Mouse (Mus musculus) cortical plate, adult 2 months (tissue): ENCODE results near the gene Fibp.

Experiments used
- CTCF ChIP-seq: fragments of 200-500 bp; IDR thresholded peaks from 2 replicates; pipeline ENCODE4 v1.5.1; 2011; ENCODE audit warnings: mild to moderate bottlenecking, control low read depth, low read length; ENCODE audit not compliant: insufficient read depth; ENCODE audit errors: extremely low read depth
- POLR2A ChIP-seq: fragments of 200-500 bp; IDR thresholded peaks from 2 replicates; pipeline ENCODE4 v1.6.1; 2011; ENCODE audit warnings: mild to moderate bottlenecking, low read length, control low read depth; ENCODE audit not compliant: insufficient read depth; ENCODE audit errors: extremely low read depth

DNA sequence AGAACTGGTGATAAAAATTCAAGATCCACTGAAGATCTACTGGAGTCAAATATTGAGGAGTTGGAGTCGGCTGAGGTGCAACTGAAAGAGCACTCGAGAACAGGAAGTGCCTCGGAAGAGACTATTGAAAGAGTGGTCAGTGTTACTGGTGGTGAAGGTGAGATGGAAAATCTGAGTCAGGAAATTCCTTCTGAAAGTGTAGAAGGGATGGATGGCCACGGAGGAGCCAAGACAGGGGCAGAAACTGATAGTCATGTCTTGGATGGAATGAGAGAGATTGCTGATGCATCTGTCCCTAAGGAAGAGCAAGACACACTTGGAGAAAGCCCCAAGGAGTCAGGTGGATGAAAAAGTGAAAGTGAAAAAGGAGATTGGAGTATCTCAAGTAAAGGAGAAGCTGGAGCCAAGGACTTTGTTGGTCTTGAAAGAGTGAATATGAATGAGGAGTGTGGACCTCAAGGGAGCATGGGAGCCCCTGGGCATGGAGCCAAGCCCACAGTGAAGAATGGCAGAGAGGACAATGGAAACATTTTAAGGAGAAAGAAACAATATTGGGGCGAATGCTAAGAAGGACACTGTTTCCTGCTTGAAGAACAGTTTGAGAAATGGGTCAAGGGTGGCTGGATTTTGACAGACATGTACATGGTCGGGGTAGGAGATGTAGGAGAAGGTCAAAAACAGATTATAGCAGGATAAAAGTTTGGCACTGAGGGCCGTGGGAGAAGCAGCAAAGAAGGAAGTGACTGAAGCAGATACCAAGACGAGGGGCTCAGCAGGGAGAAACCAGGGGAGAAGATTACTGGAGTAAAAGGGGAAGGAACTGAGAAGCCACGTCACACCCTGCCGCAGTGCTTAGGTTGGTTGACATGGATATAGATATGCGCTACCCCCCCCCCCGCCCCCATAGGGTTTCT, 51.9 kb downstream of the Fibp start:
- no peak for TF ChIP-seq POLR2A
- no peak for TF ChIP-seq CTCF
